Mouse (Mus musculus) heart, embryonic 14.5 days (tissue): Measurements from ENCODE around the gene Tom1l2. TPM values are rescaled to one million over a fixed set of nuclear protein-coding genes. Genes with fewer than 3 reads are reported as not detected.

Source experiments
- ATAC-seq: fragments of 200-750 bp; cut with Nextera tagmentation; 2 replicates; pipeline ENCODE4 v1.8.0; 2017; ENCODE audit warnings: low read depth, moderate TSS enrichment; ENCODE audit not compliant: insufficient number of reproducible peaks, insufficient read depth, low FRiP score
- H3K27ac ChIP-seq, 2 experiments: fragments of 200-500 bp in 1 of 2; fragments of 300-500 bp in 1 of 2; sonication (generic) in 1 of 2; replicated peaks in 1 of 2; 2 replicates each; pipeline ENCODE4 v1.5.1; 2012 to 2014; ENCODE audit warnings: low read depth in 2 of 2, low read length in 2 of 2, control low read depth in 1 of 2, mild to moderate bottlenecking in 1 of 2, mixed read lengths in 1 of 2; ENCODE audit not compliant: control insufficient read depth in 1 of 2, insufficient read depth in 1 of 2
- H3K27me3 ChIP-seq: fragments of 300-500 bp; sonication (generic); 2 replicates; pipeline ENCODE4 v1.6.1; 2014; ENCODE audit warnings: mild to moderate bottlenecking, low read length, control low read depth; ENCODE audit not compliant: control insufficient read depth, insufficient read depth
- H3K36me3 ChIP-seq: fragments of 300-500 bp; sonication (generic); 2 replicates; pipeline ENCODE4 v1.6.1; 2014; ENCODE audit warnings: mild to moderate bottlenecking, control low read depth, low read length, mixed read lengths; ENCODE audit not compliant: control insufficient read depth, insufficient read depth
- H3K4me1 ChIP-seq, 2 experiments: fragments of 200-500 bp in 1 of 2; fragments of 300-500 bp in 1 of 2; sonication (generic) in 1 of 2; 2 replicates each; pipeline ENCODE4 v1.6.1; 2012 to 2014; ENCODE audit warnings: low read length in 2 of 2, control low read depth in 1 of 2, mixed read lengths in 1 of 2; ENCODE audit not compliant: control insufficient read depth in 2 of 2, insufficient read depth in 2 of 2
- H3K4me2 ChIP-seq: fragments of 300-500 bp; sonication (generic); 2 replicates; pipeline ENCODE4 v1.6.1; 2014; ENCODE audit warnings: mild to moderate bottlenecking, low read length
- H3K4me3 ChIP-seq, 2 experiments: fragments of 200-500 bp in 1 of 2; fragments of 300-500 bp in 1 of 2; sonication (generic) in 1 of 2; 2 replicates each; pipeline ENCODE4 v1.5.1; 2012 to 2014; ENCODE audit warnings: low read length in 2 of 2, mild to moderate bottlenecking in 2 of 2, control low read depth in 1 of 2, low read depth in 1 of 2, moderate library complexity in 1 of 2; ENCODE audit not compliant: control insufficient read depth in 1 of 2, insufficient read depth in 1 of 2
- H3K9ac ChIP-seq: fragments of 300-500 bp; sonication (generic); 2 replicates; pipeline ENCODE4 v1.6.1; 2014; ENCODE audit warnings: mild to moderate bottlenecking, low read length
- H3K9me3 ChIP-seq: fragments of 300-500 bp; sonication (generic); 2 replicates; pipeline ENCODE4 v1.6.1; 2016; ENCODE audit warnings: low read length, control low read depth; ENCODE audit not compliant: control insufficient read depth
- WGBS: fragments of 180-500 bp; shearing (Covaris S2); extraction: QIAGEN DNeasy Blood & Tissue Kit; methylation state at CpG from one replicate; pipeline ENCODE4 v1.1.7; 2014; 5-methylcytosine and 5-hydroxymethylcytosine counted together
- polyA plus RNA-seq: library from polyadenylated mRNA; unstranded; fragments of >200 nt; fragmentation: Nextera tagmentation; extraction: Ambion mirVana; gene quantifications from 2 replicates; pipeline ENCODE4 v1.2.1, GENCODE M21; 2014

Tom1l2 gene
- polyA plus RNA-seq, 1 experiment from 2014 or later, result 25.7 TPM

GRCm38 (mm10) chr11:60346537-60346936 is 6.2 kb downstream of the Tom1l2 start:
- H3K36me3 ChIP-seq, result no peaks in the 10 kb centered on the region
- no peak overlapping the region for H3K9ac ChIP-seq
- no peak overlapping the region for H3K27ac ChIP-seq
- ATAC-seq, result no peak
- no peaks in the 10 kb centered on the region for H3K27me3 ChIP-seq
- no peak overlapping the region for H3K4me3 ChIP-seq
- H3K4me2 ChIP-seq, result no peak overlapping the region
- 64% methylated on average over 4 of the region's 4 CpGs for WGBS
- H3K9me3 ChIP-seq, result no peaks in the 10 kb centered on the region
- peaks cover 0 to 17% of the 10 kb centered on the region in 2 experiments for H3K4me1 ChIP-seq

- no peak overlapping the region for H3K4me3 ChIP-seq
- no peaks in the 10 kb centered on the region for H3K9me3 ChIP-seq
- H3K27me3 ChIP-seq, result no peaks in the 10 kb centered on the region
- H3K9ac ChIP-seq, result no peak overlapping the region
- 81% methylated on average over 4 of the region's 4 CpGs for WGBS
- no peaks in the 10 kb centered on the region for H3K36me3 ChIP-seq
- no peak overlapping the region for H3K4me2 ChIP-seq
- H3K4me1 ChIP-seq, result peaks cover 0 to 12% of the 10 kb centered on the region in 2 experiments
- no peak overlapping the region for H3K27ac ChIP-seq
- no peak for ATAC-seq
Measured at GRCm38 (mm10) chr11:60345868-60346267, 6.8 kb downstream of the Tom1l2 start.

GRCm38 (mm10) chr11:60339361-60339760 is 13.3 kb downstream of the Tom1l2 start:
- H3K4me2 ChIP-seq, result no peak overlapping the region
- WGBS, result 91% methylated on average over 12 of the region's 12 CpGs
- H3K36me3 ChIP-seq, result no peaks in the 10 kb centered on the region
- H3K9me3 ChIP-seq, result no peaks in the 10 kb centered on the region
- H3K9ac ChIP-seq, result no peak overlapping the region
- no peak overlapping the region for H3K27ac ChIP-seq
- no peak for ATAC-seq
- no peak overlapping the region for H3K4me3 ChIP-seq
- no peaks in the 10 kb centered on the region for H3K27me3 ChIP-seq
- H3K4me1 ChIP-seq, result peaks cover under 1% of the 10 kb centered on the region in 2 experiments; a peak in 2 of 4 replicates

GRCm38 (mm10) chr11:60338291-60338690 is 14.4 kb downstream of the Tom1l2 start:
- Histone ChIP-seq H3K36me3 (no peaks in the 10 kb centered on the region), H3K27me3 (no peaks in the 10 kb centered on the region), H3K27ac (no peak overlapping the region), H3K9me3 (no peaks in the 10 kb centered on the region), H3K4me2 (no peak overlapping the region), H3K4me1 (peaks cover 9 to 11% of the 10 kb centered on the region in 2 experiments), H3K4me3 (no peak overlapping the region), H3K9ac (no peak overlapping the region)
- no peak for ATAC-seq
- WGBS, result 72% methylated on average over 4 of the region's 4 CpGs

GRCm38 (mm10) chr11:60335771-60336170 is 16.9 kb downstream of the Tom1l2 start:
- H3K4me3 ChIP-seq, result no peak overlapping the region
- WGBS, result 89% methylated on average over 2 of the region's 2 CpGs
- ATAC-seq, result no peak
- H3K9ac ChIP-seq, result no peak overlapping the region
- H3K27me3 ChIP-seq, result no peaks in the 10 kb centered on the region
- no peaks in the 10 kb centered on the region for H3K9me3 ChIP-seq
- peaks cover 9 to 15% of the 10 kb centered on the region in 2 experiments for H3K4me1 ChIP-seq
- no peaks in the 10 kb centered on the region for H3K36me3 ChIP-seq
- no peak overlapping the region for H3K4me2 ChIP-seq
- H3K27ac ChIP-seq, result no peak overlapping the region

GRCm38 (mm10) chr11:60334124-60334523 is 18.6 kb downstream of the Tom1l2 start:
- no peak overlapping the region for H3K4me2 ChIP-seq
- no peaks in the 10 kb centered on the region for H3K9me3 ChIP-seq
- 60% methylated on average over 3 of the region's 3 CpGs for WGBS
- H3K27me3 ChIP-seq, result no peaks in the 10 kb centered on the region
- H3K27ac ChIP-seq, result peak overlapping the region in 1 of 2 experiments; percentile 31; a peak in 2 of 4 replicates
- H3K9ac ChIP-seq, result no peak overlapping the region
- H3K4me3 ChIP-seq, result no peak overlapping the region
- no peak for ATAC-seq
- H3K36me3 ChIP-seq, result no peaks in the 10 kb centered on the region
- peaks cover 9 to 15% of the 10 kb centered on the region in 2 experiments for H3K4me1 ChIP-seq

GRCm38 (mm10) chr11:60333461-60333860 is 19.2 kb downstream of the Tom1l2 start:
- no peak overlapping the region for H3K9ac ChIP-seq
- H3K27ac ChIP-seq, result peak overlapping the region in 1 of 2 experiments; percentile 31; a peak in 1 of 4 replicates
- no peaks in the 10 kb centered on the region for H3K36me3 ChIP-seq
- ATAC-seq, result no peak
- H3K4me1 ChIP-seq, result peaks cover 9 to 15% of the 10 kb centered on the region in 2 experiments
- no peak overlapping the region for H3K4me3 ChIP-seq
- no peaks in the 10 kb centered on the region for H3K27me3 ChIP-seq
- H3K4me2 ChIP-seq, result no peak overlapping the region
- H3K9me3 ChIP-seq, result no peaks in the 10 kb centered on the region
- WGBS, result 79% methylated on average over 5 of the region's 5 CpGs

GRCm38 (mm10) chr11:60330551-60330950 is 22.2 kb downstream of the Tom1l2 start:
- no peak overlapping the region for H3K4me3 ChIP-seq
- no peak overlapping the region for H3K4me2 ChIP-seq
- WGBS, result 83% methylated on average over 4 of the region's 4 CpGs
- no peak for ATAC-seq
- no peaks in the 10 kb centered on the region for H3K36me3 ChIP-seq
- no peaks in the 10 kb centered on the region for H3K27me3 ChIP-seq
- no peaks in the 10 kb centered on the region for H3K9me3 ChIP-seq
- peaks cover 9 to 15% of the 10 kb centered on the region in 2 experiments for H3K4me1 ChIP-seq
- H3K9ac ChIP-seq, result no peak overlapping the region
- H3K27ac ChIP-seq, result no peak overlapping the region
